ENCODE assay signal across 11 mouse cellular contexts in genomic region chr2:118696451-118697308, GRCm38 (mm10). TPM values are rescaled to one million over a fixed set of nuclear protein-coding genes. Genes with fewer than 3 reads are reported as not detected.
A peak's percentile ranks its signal among the peaks of the same experiment; 100 is the strongest.
DNase-seq lines count a peak whose midpoint lies in the region; ATAC-seq and TF ChIP-seq lines count a peak whose summit lies in the region.
"Had no signal": no experiment of that assay in that cellular context is flagged by ENCODE, and none has a peak within 500 bp of the region (broad histone marks: within the 10 kb centered on the region; RNA-seq: fewer than 3 reads in every experiment).

No protein-coding gene starts in this region.

- intact Hi-C loops in gastrocnemius, postnatal 36 days (cut with DNase I) = no loop called here

- H3K4me1 ChIP-seq in heart, embryonic 12.5 days (replicated peaks) = peaks cover 36% of the 10 kb centered on the region
- H3K4me1 ChIP-seq in heart, postnatal 0 days (ENCODE audit: control insufficient read depth, insufficient read depth) = peaks cover 38% of the 10 kb centered on the region
- H3K4me1 ChIP-seq in hindbrain, embryonic 13.5 days (replicated peaks) = peaks cover 25% of the 10 kb centered on the region

- no peak for ATAC-seq in heart, embryonic 12.5 days (ENCODE audit: insufficient number of reproducible peaks, low FRiP score)
- peak; percentile 10; the same call in 1 of the 2 replicates for ATAC-seq in heart, postnatal 0 days (ENCODE audit: insufficient read depth, low read depth)
- ATAC-seq in hindbrain, embryonic 13.5 days (ENCODE audit: low FRiP score) = no peak

- WGBS in heart, embryonic 12.5 days = 40% methylated on average over 21 of the region's 21 CpGs
- 43% methylated on average over 21 of the region's 21 CpGs for WGBS in heart, postnatal 0 days
- WGBS in hindbrain, embryonic 13.5 days = 48% methylated on average over 21 of the region's 21 CpGs

- no peaks in the 10 kb centered on the region for H3K9me3 ChIP-seq in heart, embryonic 12.5 days (replicated peaks)
- H3K9me3 ChIP-seq in heart, postnatal 0 days (replicated peaks; ENCODE audit: control insufficient read depth, low read length) = no peaks in the 10 kb centered on the region
- no peaks in the 10 kb centered on the region for H3K9me3 ChIP-seq in hindbrain, embryonic 13.5 days
- H3K9me3 ChIP-seq: midbrain, embryonic 10.5 days had no signal

- H3K27ac ChIP-seq in heart, embryonic 12.5 days (ENCODE audit: poor library complexity, severe bottlenecking) = no peak overlapping the region
- H3K27ac ChIP-seq in heart, postnatal 0 days (ENCODE audit: low read depth) = peak overlapping the region; percentile 47; the same call in 1 of the 2 replicates
- no peak overlapping the region for H3K27ac ChIP-seq in hindbrain, embryonic 13.5 days
- H3K27ac ChIP-seq: kidney, postnatal 0 days; midbrain, embryonic 10.5 days had no signal

- peak overlapping the region; percentile 5; the same call in 1 of the 2 replicates for H3K4me2 ChIP-seq in heart, embryonic 12.5 days
- H3K4me2 ChIP-seq in heart, postnatal 0 days (ENCODE audit: low read depth, low read length) = no peak overlapping the region
- no peak overlapping the region for H3K4me2 ChIP-seq in hindbrain, embryonic 13.5 days

- H3K27me3 ChIP-seq in heart, embryonic 12.5 days (replicated peaks) = peaks cover 83% of the 10 kb centered on the region
- H3K27me3 ChIP-seq in heart, postnatal 0 days (ENCODE audit: control insufficient read depth, insufficient read depth, low read length) = peaks cover 6% of the 10 kb centered on the region
- H3K27me3 ChIP-seq in hindbrain, embryonic 13.5 days = peaks cover 82% of the 10 kb centered on the region

- DNase-seq in heart, adult 9 months (ENCODE audit: low spot score in 2 of 2) = no peak
- DNase-seq in ovary, postnatal 36 days (ENCODE audit: low spot score) = peak; percentile 54
- DNase-seq in ovary, postnatal 10 days (ENCODE audit: low spot score) = no peak
- DNase-seq in heart, postnatal 0 days (ENCODE audit: low spot score) = peak; percentile 35
- DNase-seq in thymus, postnatal 25 days = peak; percentile 43
- DNase-seq in gastrocnemius, postnatal 36 days = no peak

- H3K36me3 ChIP-seq in heart, embryonic 12.5 days = no peaks in the 10 kb centered on the region
- no peaks in the 10 kb centered on the region for H3K36me3 ChIP-seq in heart, postnatal 0 days (replicated peaks; ENCODE audit: control insufficient read depth, insufficient read depth, low read length)
- H3K36me3 ChIP-seq in hindbrain, embryonic 13.5 days = peaks cover 8% of the 10 kb centered on the region
- H3K36me3 ChIP-seq: midbrain, embryonic 10.5 days had no signal

- TF ChIP-seq CTCF in heart, postnatal 0 days (IDR thresholded peaks at IDR 0.05; ENCODE audit: low read depth) = no peak

- peak overlapping the region; percentile 35; the same call in 1 of the 2 replicates for H3K9ac ChIP-seq in heart, embryonic 12.5 days
- H3K9ac ChIP-seq in heart, postnatal 0 days (replicated peaks; ENCODE audit: low read depth, low read length) = no peak overlapping the region
- no peak overlapping the region for H3K9ac ChIP-seq in hindbrain, embryonic 13.5 days

- H3K4me3 ChIP-seq in heart, embryonic 12.5 days = no peak overlapping the region
- H3K4me3 ChIP-seq in heart, postnatal 0 days (ENCODE audit: low read depth, low read length) = no peak overlapping the region
- no peak overlapping the region for H3K4me3 ChIP-seq in hindbrain, embryonic 13.5 days
- H3K4me3 ChIP-seq: midbrain, embryonic 10.5 days had no signal

- no peak for TF ChIP-seq EP300 in heart, postnatal 0 days (IDR thresholded peaks at IDR 0.05; ENCODE audit: low read depth)

RNA-seq across cellular contexts. Expression of gene Ankrd63, which starts 7.1 kb away (rescaled TPM):
- 1.2 and 1.4 TPM in 2 replicates for polyA plus RNA-seq in heart, embryonic 12.5 days (2016; fragmentation: Nextera tagmentation; extraction: Ambion mirVana)
- 7.6 and 14.3 TPM in 2 replicates for total RNA-seq in heart, postnatal 0 days (2014; rRNA removed; ENCODE audit: low replicate concordance)
- polyA plus RNA-seq in heart, postnatal 0 days (2015; fragmentation: Nextera tagmentation; extraction: Ambion mirVana) = 1.6 and 2.0 TPM in 2 replicates
- not detected in 2 replicates for polyA plus RNA-seq in hindbrain, embryonic 13.5 days (2015; fragmentation: Nextera tagmentation; extraction: Ambion mirVana)
- not detected for total RNA-seq in gastrocnemius, postnatal 36 days (2021)
- total RNA-seq: gastrocnemius, postnatal 14 days had no signal
- polyA plus RNA-seq: midbrain, embryonic 10.5 days had no signal

RNA-seq across cellular contexts. Expression of gene Plcb2, which starts 31.6 kb away (rescaled TPM):
- 1.4 and 1.5 TPM in 2 replicates for polyA plus RNA-seq in heart, embryonic 12.5 days (2016; fragmentation: Nextera tagmentation; extraction: Ambion mirVana)
- total RNA-seq in heart, postnatal 0 days (2014; rRNA removed; ENCODE audit: low replicate concordance) = 1.6 and 7.6 TPM in 2 replicates
- 2.0 and 2.6 TPM in 2 replicates for polyA plus RNA-seq in heart, postnatal 0 days (2015; fragmentation: Nextera tagmentation; extraction: Ambion mirVana)
- 0.48 and 0.64 TPM in 2 replicates for polyA plus RNA-seq in hindbrain, embryonic 13.5 days (2015; fragmentation: Nextera tagmentation; extraction: Ambion mirVana)
- under 1 TPM; 0.26 to 0.52 TPM for total RNA-seq in gastrocnemius, postnatal 36 days (2021)

RNA-seq across cellular contexts. Expression of gene Pak6, which starts 33.6 kb away (rescaled TPM):
- 4.6 and 5.8 TPM in 2 replicates for polyA plus RNA-seq in heart, embryonic 12.5 days (2016; fragmentation: Nextera tagmentation; extraction: Ambion mirVana)
- total RNA-seq in heart, postnatal 0 days (2014; rRNA removed; ENCODE audit: low replicate concordance) = 16.8 and 17.0 TPM in 2 replicates
- polyA plus RNA-seq in heart, postnatal 0 days (2015; fragmentation: Nextera tagmentation; extraction: Ambion mirVana) = 7.9 and 9.0 TPM in 2 replicates
- 22.0 and 23.2 TPM in 2 replicates for polyA plus RNA-seq in hindbrain, embryonic 13.5 days (2015; fragmentation: Nextera tagmentation; extraction: Ambion mirVana)
- total RNA-seq in gastrocnemius, postnatal 36 days (2021) = under 1 TPM; 0.20 to 0.31 TPM

RNA-seq across cellular contexts. Expression of gene Inafm2, which starts 48.9 kb away (rescaled TPM):
- polyA plus RNA-seq in heart, embryonic 12.5 days (2016; fragmentation: Nextera tagmentation; extraction: Ambion mirVana) = 33.8 and 37.3 TPM in 2 replicates
- 39.4 and 44.2 TPM in 2 replicates for total RNA-seq in heart, postnatal 0 days (2014; rRNA removed; ENCODE audit: low replicate concordance)
- 39.9 and 48.4 TPM in 2 replicates for polyA plus RNA-seq in heart, postnatal 0 days (2015; fragmentation: Nextera tagmentation; extraction: Ambion mirVana)
- 23.5 and 24.8 TPM in 2 replicates for polyA plus RNA-seq in hindbrain, embryonic 13.5 days (2015; fragmentation: Nextera tagmentation; extraction: Ambion mirVana)
- 1 to 10 TPM; 3.8 to 4.9 TPM for total RNA-seq in gastrocnemius, postnatal 36 days (2021)

Comparison
In these comparisons a context has a peak if more than half of its experiments do, and no peak if none do; other contexts are left out.
1. DNase-seq: peak in ovary, postnatal 36 days (single experiment), heart, postnatal 0 days (single experiment) and thymus, postnatal 25 days (single experiment); none in heart, adult 9 months (0 of 2), ovary, postnatal 10 days (single experiment) and gastrocnemius, postnatal 36 days (0 of 2).